Mouse (Mus musculus): ENCODE data around the gene Mapkapk3.

The Mapkapk3 gene

DNA sequence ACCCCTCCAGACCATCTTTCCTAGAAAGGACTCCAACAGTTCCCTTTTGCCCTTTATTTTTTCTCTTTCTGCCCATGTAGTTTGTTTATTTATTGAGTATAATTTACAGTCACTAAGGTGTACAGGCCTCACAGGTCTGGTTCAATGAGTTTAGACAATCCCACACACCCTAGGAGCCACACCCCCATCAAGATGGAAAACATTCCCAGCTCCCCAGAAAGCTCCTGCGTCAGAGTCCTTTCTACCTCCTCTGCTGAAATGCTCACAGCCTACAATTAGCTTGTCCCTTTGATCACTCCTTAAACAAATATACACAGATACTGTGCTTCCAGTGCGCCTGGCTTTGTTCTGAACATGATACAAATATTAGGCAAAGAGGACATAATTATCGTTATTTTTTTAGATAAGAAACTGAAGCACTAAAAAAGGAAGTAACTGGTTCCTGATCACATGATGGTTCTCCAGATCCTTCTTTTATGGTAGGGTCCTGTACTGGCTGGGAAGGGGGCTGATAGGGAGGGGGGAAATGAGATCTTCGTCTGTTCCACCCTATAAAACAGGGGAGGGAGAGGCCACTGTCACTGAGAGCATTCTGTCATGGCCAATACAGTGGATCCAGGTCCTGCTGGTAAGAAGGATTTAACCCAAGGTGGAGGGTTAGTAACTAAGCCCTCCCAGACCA, 21.8 kb downstream of the Mapkapk3 start:
- DNase-seq (ENCODE audit: low read depth in 2 of 2, low spot score in 2 of 2): no peak

DNA sequence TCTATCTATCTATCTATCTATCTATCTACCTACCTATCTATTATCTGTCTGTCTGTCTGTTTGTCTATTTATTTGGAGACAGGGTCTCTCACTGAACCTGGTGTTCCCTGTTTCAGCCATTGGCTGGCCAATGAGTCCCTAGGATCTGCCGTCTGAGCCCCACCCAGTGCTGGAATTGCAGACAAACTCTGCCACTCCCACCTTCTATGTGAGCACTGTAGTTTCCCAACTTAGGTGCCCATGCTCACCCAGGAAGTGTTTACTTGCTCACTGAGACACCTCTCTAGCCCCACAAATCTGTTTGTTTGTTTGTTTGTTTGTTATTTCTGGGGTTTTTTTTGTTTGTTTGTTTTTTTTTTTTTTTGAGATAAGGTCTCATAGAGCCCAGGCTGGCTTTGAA, 22.6 kb downstream of the Mapkapk3 start:
- no peak for DNase-seq (ENCODE audit: low read depth in 2 of 2, low spot score in 2 of 2)

DNA sequence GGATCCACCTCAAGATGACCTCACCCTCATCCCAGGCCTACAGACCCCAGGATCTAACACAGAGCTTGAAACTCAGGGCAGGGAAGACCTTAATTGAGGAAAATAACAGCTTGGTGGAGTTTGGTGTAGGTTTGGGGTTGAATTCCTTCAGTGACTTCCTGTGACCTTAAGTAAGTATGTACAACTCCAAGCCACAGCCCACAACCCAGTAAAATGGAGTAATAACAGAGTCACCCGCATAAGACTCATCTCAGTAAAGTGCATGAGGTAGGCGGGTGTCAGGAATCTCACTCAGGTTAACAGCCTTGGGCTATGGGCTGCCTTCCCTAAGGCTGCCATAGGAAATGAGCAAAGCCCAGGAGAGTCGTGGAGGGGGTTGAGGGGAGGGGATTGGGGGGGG, 24.9 kb downstream of the Mapkapk3 start:
- DNase-seq (ENCODE audit: low read depth in 2 of 2, low spot score in 2 of 2): no peak

DNA sequence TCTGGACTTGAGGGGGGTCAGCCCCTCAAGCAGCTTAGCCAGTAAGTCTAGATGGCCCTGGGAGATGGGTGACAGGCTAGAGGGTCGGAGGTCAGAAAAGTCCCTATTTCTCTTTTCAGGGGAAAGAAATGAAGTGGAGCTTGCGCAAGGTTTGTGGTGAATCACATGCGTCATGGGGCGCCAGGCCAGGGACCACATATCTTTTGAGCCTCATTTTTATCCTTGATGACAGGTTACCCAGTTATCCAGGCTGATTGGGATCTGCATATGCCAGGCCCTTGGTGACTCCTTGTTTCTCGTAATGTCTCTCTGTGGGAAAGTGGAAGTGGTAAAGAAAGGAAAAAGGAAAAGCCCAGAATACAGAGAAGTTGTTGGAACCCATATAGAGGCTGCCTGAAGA, 25.8 kb downstream of the Mapkapk3 start:
- no peak for DNase-seq (ENCODE audit: low read depth in 2 of 2, low spot score in 2 of 2)

DNA sequence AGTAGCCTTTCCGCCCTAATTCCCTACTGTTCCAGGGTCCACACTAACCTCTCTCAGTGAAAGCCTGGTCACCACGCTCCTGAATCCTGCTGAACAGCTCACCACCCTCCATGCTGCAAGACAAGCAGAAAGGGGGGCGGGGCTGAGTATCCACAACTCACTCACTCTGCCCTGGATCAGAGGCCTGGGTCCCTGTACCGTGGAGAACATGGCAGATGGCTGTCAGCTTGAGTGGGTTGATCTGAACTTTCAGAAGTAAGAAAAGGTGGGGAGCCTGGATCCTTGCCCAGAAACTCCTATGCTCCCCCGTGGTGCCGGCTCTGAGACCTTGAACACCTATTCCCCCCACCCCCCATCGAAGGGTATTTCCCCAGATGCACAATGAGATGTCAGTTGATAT, 27.3 kb downstream of the Mapkapk3 start:
- no peak for DNase-seq (ENCODE audit: low read depth in 2 of 2, low spot score in 2 of 2)

DNA sequence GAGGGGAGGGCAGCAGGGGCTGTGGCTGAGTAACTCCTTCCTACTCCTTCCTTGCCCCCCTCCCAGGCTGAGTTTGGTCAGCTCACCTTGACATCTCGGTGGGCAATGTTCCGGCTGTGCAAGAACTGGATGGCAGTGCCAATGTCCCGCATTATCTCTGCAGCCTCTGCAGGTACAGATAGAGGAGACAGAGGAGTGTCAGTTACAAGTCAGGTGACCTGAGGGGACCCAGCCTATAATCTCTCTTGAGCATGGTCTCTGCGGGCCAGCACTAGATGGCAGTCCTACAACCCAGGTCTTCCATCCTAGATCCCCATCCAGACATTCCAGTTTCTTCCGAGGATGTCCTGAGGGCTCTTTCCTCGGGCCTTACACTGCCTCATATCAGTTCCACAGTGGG, 27.9 kb downstream of the Mapkapk3 start:
- DNase-seq (ENCODE audit: low read depth in 2 of 2, low spot score in 2 of 2): no peak

DNA sequence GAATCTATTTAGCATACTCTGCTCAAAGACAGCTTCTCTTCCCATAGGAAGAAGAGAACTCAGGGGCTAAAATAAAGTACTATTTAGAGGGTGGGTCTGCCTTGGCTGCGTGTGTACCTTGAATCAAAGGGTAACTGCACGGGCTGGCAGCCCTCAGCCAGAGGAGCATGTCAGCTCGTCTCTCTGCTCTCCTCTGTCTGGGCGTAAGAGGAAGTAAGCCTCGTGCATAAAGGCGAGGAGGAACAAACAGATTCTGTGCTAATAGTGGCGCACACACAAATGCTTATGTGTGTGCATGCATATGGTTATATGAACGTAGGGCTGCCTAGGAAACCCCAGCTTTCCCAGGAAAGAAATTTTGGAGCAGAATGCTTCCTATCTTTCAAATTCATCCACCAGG, 28.8 kb downstream of the Mapkapk3 start:
- DNase-seq (ENCODE audit: low read depth in 2 of 2, low spot score in 2 of 2): no peak

DNA sequence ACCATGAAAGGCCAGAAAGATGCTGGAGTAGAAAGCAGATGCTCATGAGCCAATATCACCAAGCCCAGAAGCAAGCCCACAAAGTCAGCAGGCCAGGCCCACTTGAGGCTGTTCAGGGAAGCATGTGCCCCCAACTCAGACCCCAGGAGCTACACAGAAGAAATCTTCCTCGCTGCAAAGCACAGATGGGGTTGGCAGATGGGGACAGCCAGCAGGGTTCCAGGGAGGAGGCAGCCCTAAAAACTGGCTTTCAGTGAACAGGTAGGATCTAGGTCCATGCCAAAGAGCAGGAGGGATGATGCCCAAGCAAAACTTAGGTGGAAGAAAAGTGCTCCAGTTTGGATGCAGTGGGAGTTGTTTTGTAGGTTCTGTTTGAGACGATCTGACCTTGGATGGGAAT, 29.2 kb downstream of the Mapkapk3 start:
- DNase-seq (ENCODE audit: low read depth in 2 of 2, low spot score in 2 of 2): no peak

DNA sequence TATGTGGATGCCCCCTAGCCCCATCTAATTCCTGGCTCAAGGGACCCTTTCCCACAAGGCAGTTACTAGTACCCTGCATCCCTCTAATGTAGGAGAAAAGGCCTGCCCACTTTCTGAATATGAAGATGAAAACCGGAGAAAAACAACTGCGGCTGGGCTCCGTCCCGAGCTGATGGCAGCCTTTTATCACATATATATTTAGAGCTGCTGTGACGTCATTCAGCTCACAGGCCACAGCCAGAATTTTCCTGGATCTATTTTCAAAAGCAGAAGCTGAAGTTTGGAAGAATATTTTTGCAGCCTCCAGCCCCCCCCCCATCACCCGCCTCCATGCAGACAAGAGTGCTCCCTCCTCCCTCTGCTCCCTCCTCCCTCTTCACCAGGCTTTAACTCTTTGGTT, 30.1 kb downstream of the Mapkapk3 start:
- no peak for DNase-seq (ENCODE audit: low read depth in 2 of 2, low spot score in 2 of 2)

DNA sequence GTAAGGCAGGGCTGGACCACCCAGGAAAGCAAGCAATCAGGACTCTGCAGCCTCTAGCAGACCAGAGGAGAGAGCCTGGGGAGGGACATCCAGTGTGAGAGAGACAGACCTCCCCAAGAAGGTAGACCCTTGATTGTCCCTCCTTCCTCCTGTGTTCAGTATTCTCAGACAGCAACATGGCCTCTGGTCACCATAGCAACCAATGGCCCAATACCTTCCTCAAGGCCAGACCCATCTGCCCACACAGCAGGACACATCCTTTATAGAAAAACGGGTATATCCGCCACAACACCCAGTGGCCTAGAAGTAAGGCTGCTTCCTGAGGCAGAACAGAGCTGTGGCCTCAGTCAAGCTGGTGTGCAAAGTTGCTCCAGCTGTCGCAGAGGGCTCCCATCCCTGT, 34.1 kb downstream of the Mapkapk3 start:
- DNase-seq (ENCODE audit: low read depth in 2 of 2, low spot score in 2 of 2): no peak

DNA sequence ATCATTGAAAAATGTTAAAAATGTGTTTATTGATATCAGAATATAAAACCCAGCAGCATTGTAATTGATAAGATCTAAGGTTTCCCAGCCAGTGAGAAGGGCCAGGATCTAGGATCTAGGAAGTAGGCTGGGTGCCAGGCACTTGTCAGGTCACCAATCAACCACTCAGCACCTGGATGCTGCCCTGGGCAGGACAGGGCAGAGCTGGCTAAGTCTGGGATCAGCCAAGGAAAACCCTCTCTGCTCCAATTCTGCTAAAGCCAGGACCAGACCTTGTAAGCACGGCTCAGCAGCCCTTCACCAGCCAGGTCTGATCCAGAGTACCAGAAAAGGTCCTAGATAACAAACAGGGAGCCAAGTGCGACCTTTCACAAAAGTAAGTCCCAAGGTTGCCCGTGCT, 34.8 kb downstream of the Mapkapk3 start:
- no peak for DNase-seq (ENCODE audit: low read depth in 2 of 2, low spot score in 2 of 2)

DNA sequence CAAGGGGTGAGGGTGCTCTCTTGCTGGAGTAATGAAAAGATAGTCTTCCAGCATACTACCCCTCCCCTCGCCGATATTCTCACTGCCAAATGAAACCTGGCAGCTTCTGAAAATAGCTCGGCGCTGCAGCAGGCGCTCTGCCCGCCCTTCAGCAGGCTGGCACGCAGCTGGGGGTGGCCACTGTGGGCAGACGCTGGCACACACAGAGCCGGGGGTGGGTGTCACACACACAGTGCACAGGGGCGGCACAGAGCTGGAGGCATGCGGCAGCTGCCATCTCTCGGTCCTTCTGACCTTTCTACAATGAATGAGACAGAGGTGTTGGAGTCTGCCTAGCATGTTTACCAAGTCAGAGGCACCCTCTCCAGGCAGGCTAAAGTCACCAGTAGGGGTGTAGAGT, 35.2 kb downstream of the Mapkapk3 start:
- no peak for DNase-seq (ENCODE audit: low read depth in 2 of 2, low spot score in 2 of 2)

DNA sequence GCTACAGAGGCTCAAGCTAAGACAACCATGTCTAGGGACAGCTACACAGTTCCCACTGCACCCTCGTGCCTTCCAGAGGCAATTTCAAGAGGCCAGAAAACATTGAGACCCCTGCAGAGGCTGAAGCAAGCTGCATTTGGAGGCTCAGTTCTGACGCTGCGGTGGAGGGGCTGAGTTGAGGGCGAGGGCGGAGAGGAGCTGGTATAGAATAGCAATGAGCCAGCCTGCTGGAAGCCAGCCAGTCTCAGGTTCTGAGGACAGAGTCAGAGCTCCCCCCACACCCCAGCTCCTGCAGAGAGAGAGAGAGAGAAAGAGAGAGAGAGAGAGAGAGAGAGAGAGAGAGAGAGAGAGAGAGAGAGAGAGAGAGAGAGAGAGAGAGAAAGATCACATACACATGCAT, 37.5 kb downstream of the Mapkapk3 start:
- no peak for DNase-seq (ENCODE audit: low read depth in 2 of 2, low spot score in 2 of 2)

DNA sequence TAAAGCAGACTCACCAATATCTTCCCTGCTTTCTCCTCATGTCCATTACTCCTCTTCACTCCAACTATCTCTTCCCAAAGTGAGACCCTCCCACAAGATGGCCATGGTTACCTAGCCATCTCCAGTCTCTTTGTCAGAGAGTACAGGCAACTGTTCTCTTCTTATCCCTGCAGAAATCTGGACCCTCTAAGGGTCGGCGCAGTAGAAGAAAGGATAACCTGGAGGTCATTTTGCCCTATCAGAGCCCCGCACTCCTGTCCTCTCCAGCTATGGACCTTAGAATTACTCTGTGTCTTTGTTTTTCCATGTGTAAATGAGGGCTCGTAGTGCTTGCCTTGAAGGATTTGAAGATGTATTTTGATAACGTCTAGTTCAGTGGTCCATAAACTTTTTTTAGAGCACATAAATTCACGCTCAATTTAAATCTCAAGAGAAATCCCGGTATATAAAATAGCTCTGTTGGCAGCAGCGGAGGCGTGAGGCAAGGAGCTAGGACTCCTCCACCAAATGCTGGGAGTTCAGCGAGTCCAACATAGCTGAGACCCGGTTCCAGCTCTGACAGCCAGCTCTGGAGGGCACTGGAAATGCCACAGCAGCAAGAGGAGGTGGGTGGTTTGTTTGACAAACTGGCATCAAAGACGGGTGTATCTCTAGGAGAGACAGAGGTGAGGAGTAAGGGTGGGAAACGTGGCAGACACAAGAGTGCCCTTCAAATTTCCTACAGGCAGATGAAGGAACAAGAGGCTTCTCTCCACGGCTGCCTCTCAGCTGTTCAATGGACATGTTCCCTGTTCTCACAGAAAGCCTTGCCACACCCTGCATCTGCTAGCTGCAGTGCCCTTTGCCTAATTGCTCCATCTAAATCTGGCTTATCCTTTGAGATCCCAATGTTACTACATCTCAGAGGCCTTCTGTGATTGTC, 39.0 kb downstream of the Mapkapk3 start:
- DNase-seq (ENCODE audit: low read depth in 2 of 2, low spot score in 2 of 2): no peak

DNA sequence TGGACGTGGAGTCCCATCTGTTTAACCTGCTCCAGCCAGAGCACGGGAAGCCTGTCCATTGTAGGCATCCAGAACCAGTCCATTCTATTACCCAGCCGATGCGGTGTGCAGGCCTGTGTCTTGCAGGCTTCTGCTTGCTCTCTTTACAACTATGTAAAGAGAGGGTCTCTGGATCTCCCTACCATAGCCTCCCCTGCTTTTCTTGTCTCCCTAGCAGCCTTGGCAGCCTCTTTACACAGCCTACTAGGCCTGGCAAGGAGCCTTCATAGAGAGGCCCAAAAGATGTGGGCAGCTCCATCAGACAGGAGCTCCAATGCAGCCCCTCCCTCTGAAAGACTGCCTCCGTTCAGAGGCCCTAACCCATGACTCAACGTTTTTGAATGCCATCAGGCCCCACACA, 40.5 kb downstream of the Mapkapk3 start:
- DNase-seq (ENCODE audit: low read depth in 2 of 2, low spot score in 2 of 2): no peak

DNA sequence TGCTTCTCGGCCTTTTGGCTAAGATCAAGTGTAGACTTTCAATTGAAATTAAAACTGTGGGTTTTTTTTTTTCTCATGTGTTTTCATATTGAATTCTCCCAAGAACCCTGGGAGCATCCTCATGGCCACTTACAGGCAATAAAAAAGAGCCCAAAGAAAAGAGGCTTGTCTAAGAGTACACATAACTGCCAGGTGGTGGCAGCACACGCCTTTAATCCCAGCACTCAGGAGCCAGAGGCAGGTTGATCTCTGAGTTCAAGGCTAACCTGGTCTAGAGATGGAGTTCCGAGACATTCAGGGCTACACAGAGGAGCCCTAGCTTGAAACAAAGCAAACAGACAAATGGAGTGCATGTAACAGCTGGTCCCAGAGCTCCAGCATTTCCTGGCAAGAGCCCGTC, 43.5 kb downstream of the Mapkapk3 start:
- DNase-seq (ENCODE audit: low read depth in 2 of 2, low spot score in 2 of 2): peak; percentile 13 to 20

DNA sequence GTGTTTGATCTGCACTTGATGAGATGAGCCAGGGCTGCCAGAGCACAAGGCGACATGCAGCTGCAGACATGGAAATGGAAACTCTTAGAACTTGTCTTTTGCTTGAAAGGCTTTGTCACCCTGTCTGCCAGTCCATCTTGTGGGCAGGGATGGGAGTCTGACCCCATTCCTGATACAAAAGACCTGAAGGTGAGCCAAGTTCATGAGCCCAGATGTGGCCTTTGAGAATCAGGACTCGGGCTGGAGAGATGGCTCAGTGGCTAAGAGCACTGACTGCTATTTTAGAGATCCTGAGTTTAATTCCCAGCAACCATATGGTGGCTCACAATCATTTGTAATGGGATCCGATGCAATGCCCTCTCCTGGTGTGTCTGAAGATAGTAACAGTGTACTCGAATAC, 44.4 kb downstream of the Mapkapk3 start:
- DNase-seq (ENCODE audit: low read depth in 2 of 2, low spot score in 2 of 2): no peak

DNA sequence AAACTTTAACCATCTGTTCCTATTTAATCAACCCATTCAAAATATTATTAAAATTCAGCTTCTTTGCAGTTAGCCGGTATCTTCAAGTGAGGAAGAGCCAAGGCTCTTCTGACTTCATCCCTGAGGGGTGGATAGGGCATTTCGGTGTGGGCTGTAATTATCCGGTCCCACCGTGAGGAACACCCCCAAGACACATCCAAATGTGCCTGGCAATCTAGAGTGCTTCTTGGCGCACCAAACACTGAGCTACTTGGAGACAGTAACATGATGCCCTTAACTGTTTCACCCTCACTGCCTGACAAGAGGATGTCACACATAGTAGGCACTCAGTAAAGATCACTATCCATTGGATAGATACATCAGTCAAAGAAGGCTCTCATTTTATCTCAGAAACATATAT, 53.5 kb downstream of the Mapkapk3 start:
- DNase-seq (ENCODE audit: low read depth in 2 of 2, low spot score in 2 of 2): no peak

DNA sequence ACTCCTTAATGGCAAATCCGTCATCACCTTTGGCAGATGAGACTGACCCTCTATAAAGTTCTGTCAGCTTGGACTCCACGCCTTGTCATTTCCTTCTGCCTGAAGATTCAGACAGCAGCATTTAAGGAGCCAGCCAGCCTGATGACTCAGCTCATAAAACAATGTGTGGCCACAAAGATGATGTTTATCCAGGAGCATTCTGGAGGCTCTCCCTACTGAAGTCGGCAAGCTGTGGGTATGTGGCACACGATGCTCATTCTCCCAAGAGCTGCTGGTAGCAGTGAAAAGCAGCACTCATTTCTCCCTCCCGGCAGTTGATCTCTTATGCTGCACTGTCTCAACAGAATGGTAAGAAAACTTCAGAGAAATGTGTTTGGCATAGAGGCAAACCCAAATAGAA, 54.4 kb downstream of the Mapkapk3 start:
- no peak for DNase-seq (ENCODE audit: low read depth in 2 of 2, low spot score in 2 of 2)

DNA sequence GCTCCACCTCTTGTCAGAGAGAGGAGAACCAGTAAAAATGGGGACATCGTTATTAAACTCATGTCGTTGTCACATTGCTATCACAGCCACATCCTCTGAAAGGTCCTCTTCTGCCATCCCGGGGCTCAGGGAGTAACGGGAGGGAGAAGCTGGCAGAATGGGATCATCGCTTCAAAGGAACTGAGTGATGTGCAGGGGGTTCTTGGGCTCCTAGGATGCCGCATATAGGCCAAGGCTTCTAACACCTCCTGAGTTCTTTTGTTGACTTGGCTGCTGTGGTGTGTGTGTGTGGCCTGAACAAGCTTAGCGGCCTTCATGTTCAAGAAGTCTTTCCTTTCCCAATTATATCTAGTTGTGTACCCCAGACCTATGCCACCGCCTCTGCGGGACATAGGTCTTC, 57.5 kb downstream of the Mapkapk3 start:
- no peak for DNase-seq (ENCODE audit: low read depth in 2 of 2, low spot score in 2 of 2)

DNA sequence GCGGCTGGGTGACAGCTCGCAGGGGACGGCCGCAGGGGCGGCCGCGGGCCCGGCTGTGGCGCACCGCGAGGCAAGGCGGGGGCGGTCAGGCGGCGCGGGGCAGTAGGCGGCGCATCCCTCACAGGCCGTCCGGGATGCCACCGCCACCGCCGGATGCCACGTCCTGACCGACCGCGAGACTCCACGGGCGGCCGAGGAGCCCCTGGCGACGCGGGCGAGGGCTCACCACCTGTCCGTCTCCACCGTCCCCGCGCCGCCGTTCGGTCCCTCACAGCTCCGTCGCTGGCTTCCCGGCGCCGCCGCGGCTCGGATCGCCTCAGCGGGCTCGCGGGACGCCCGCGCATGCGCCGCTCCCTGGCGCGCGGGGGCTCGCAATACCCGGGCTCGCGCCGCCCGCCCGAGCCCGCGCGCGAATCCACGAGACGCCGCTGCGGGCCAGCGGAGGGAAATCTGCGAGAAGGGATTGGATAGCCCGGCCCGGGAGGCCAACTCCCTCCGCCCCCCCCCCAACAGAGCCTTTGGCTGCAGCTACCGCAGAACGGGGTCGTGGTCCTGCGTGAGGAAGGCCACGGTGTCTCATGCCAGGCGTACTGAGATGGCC, 58.0 kb downstream of the Mapkapk3 start, which contains the start of gene Dock3:
Gene Dock3, minus strand, starts transcription at position 371 of the 601 bp plus-strand sequence.
- peak in 1 of 2 experiments; percentile 8 for DNase-seq (ENCODE audit: low read depth in 2 of 2, low spot score in 2 of 2)

DNA sequence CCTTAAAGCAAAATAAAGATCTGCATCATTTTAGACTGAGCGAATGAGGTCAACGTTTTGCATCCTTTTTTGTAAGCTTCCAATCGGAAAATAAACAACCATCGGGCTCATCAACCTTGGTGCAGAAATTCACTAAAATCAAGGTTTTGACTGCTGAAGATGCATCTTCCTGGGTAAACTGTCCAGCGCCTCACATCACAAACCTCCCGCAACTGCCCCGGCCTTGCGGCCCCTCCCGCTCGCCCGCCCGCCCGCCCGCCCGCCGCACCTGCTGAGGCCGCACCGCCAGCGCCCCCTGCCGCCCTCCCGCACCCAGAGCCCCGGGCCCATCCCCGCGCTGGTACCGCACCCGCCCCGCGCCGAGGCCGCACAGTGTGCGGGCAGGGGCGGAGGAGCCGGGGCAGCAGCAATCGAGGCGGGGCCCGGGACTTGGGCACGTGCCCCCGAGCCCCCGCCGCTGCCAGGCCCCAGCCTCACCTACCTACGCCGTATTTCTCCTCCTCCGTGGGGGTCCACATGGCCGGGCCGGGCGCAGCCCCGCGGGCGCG, 58.6 kb downstream of the Mapkapk3 start:
- DNase-seq (ENCODE audit: low read depth in 2 of 2, low spot score in 2 of 2): peak in 1 of 2 experiments; percentile 3
